Mouse (Mus musculus): ENCODE measurements around the gene Ccna1.

The Ccna1 gene

GRCm38 (mm10) chr3:55065738-55066665 is 10.7 kb upstream of the Ccna1 start:
- WGBS, result 62% methylated on average over 14 of the region's 14 CpGs

- 20% methylated on average over 2 of the region's 2 CpGs for WGBS
These were observed 9.1 kb upstream of the Ccna1 start for GRCm38 (mm10) chr3:55064396-55064795.

GRCm38 (mm10) chr3:55062653-55063052 is 7.4 kb upstream of the Ccna1 start:
- WGBS, result 76% methylated on average over 9 of the region's 9 CpGs

DNA sequence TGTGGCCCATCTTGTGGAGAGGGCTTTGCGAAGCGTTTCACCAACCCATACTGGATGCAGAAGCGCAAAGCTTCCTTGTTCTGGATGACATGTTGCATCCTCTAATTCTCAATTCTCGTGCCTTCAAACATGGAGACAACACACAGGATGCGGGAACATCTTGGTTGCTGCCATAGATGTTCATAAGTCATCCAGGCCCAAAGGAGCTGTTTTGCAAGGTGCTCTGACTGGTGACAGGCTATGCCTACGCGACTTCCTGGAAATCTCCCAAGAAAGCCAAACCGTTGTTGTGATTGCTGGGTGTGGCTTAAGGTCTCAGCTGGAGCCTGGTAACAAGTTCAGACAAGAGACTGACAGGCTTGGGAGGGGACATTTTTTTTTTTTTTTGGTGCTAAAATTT is 1.1 kb upstream of the Ccna1 start:
- WGBS, result 82% methylated on average over 8 of the region's 8 CpGs

DNA sequence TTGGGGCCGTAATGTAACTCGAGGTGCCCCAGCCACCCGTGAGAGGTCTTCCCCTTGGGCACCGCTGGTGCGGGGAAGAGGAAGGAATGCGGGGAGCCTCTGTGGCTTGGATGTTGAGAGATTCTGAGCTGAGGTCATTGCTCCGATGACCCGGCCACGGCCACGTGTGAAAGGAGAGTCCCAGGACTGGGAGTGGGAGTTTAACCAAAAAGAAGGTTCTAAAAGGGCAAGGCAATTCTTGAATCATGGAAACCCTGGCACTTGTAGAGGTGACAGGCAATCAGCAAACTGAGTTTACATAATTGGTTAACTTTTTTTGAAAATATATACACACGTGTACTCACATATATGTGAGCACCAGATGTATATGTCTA is 433 bp upstream of the Ccna1 start:
- WGBS, result 15% methylated on average over 11 of the region's 11 CpGs

DNA sequence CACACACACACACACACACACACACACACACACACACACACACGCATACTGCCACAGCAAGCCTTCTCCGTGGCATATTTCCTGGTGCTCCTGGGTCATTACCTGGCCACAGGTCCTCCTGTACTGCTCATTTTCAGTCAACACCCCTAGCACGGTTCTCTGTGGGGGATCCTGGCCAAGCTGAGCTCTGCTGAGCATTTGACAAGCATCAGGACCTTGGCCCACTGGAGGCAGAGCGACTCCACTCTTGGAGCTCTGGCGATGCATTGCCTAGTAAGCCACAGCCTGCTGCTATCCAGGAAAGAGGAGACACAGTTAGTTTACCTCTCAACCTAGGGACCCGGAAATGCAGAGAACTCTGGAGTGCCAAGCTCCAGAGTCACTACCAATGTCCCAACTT is 1.1 kb downstream of the Ccna1 start:
- 64% methylated on average over 6 of the region's 6 CpGs for WGBS

GRCm38 (mm10) chr3:55044601-55045370 is 10.5 kb downstream of the Ccna1 start:
- 53% methylated on average over 8 of the region's 8 CpGs for WGBS

DNA sequence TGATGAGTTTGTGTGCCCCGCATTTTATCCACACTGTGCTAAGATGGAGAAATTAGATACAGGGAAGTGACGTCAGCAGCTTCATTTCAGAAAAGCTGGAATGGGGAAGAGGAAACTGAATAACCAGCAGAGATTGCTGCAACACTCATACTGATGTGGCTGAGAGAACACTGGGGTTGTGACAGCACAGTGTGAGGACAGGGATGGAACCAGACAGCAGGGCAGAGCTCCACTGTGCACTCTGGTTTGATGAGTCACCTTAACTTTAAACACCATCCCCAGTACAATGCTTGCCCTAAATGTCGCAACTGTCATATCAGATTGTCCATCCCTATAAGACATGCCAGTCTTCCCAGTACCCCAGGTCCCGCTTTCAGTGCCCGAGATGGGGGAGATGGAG is 17.7 kb downstream of the Ccna1 start:
- WGBS, result 90% methylated on average over 5 of the region's 5 CpGs

DNA sequence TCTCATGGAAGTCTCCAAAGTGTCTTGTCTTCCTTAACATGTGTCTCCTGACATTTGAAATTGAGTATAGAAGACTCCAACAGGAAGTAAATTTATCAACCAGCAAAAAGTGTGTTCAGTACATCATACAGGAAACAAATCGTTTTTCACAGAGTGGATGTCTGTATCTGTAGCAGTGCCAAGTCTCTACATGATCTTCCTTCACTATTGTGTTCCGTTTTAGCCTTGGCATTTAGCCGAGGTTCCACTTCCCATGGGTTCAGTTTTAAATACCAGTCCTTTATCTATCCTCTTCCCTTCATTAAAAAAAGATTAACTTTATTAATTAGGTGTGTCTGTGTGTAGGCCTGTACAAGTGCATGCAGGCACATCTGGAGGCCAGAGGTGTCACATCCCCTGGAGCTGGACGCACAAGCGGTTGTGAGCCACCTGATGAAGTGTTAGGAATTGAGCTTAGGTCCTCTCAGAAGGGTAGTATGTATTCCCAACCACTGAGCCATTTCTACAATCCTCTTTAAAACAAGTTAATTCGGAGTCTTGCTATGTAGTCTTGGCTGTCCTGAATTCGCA is 27.9 kb downstream of the Ccna1 start:
- WGBS, result 72% methylated on average over 7 of the region's 7 CpGs

GRCm38 (mm10) chr3:55025502-55025901 is 29.8 kb downstream of the Ccna1 start:
- WGBS, result 73% methylated on average over 3 of the region's 3 CpGs

GRCm38 (mm10) chr3:55023347-55023746 is 32.0 kb downstream of the Ccna1 start:
- WGBS, result 100% methylated on average over 1 of the region's 1 CpGs

DNA sequence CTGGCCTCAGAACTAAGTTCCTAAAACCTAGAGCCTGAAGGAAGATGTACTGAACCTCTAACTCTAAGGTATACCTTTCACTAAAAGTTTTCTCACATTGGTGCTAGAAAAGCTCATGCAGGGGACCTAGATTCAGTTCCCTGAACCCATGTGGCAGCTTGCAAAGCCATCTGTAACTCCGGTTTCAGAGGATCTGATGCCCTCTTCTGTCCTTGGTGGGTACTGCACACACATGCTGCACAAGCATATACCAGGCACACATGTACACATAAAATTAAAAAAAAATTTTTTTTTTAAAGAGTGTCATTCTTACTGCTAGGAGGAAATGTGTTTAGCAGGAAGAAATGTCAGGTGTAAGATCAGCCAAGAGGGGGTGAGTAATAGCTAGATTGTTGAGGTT is 33.1 kb downstream of the Ccna1 start:
- 84% methylated on average over 1 of the region's 1 CpGs for WGBS

DNA sequence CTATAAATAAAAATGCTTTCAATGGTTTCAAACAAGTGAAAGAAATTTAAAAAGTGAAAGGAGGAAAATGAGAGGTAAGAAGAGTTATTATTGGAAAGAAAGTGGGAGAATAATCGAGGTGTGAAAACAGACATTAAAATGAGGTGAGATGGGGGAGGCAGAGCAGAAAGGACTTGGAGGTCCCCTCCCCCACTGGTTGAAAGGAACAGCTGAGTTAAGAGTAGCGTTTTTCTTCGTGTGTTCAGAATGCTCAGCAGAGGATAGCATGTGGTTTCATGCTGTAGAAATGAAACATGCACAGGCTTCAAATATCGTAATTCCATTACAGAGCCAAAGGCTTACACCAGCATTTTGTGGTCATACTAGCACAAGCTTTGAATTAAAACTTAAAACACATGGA is 42.8 kb downstream of the Ccna1 start:
- 43% methylated on average over 4 of the region's 4 CpGs for WGBS

GRCm38 (mm10) chr3:55011681-55012080 is 43.6 kb downstream of the Ccna1 start:
- 26% methylated on average over 7 of the region's 7 CpGs for WGBS

- WGBS, result 55% methylated on average over 6 of the region's 6 CpGs
These were observed 46.1 kb downstream of the Ccna1 start for GRCm38 (mm10) chr3:55008965-55009741.

DNA sequence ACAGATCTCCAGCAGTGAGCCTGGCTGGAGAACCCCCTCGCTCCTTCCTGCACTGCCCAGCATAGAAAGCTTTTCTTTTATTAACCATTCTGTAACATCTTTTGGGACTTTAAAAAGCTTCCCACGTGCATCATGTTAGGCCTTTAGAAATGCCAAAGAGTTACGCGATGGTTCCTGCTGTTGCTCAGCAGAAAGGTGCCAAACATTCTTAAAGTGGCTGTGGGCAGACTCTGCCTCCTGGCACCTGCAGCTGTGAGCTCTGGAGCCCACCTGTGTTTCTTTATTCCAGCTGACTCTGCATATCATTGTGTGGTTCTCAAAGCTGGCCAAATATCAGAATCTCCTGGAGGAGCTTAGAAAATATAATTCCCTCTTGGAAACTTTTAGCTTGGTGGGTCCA is 51.3 kb downstream of the Ccna1 start:
- WGBS, result 39% methylated on average over 4 of the region's 4 CpGs

DNA sequence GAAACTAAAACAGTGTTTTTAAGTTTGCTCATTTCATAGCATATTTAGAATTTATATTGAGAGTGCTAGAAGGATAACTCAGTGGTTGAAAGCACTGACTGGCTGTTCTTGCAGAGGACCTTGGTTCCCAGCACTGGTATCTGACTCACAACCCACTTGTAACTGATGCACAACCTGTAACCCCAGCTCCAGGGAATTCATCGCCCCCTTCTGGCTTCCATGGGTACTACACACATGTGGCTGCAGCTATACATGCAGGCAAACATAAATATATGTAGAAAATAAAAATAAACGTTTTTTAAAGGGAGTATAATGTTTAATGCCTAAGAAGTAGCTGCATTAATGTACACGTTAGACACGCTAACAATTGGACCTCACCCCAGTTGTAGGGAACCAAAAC is 53.6 kb downstream of the Ccna1 start:
- 77% methylated on average over 4 of the region's 4 CpGs for WGBS

Measured in cerebral cortex, adult 2 months (tissue).